Mouse (Mus musculus) urinary bladder, postnatal 14 days (tissue): ENCODE results near the gene Ciao2a.
A peak's percentile ranks its signal among the peaks of the same experiment; 100 is the strongest.

Experiments used
- DNase-seq: peaks from one replicate; pipeline ENCODE4 v3.0.0; 2021; ENCODE audit warnings: low spot score

Gene Ciao2a

GRCm38 (mm10) chr9:66126456-66127192 is at the start of gene Ciao2a, which contains the start of gene Snx1:
Gene Ciao2a, plus strand, starts transcription at chr9:66126611.
Gene Snx1, minus strand, starts transcription at chr9:66126587.
- peak; percentile 94 for DNase-seq

GRCm38 (mm10) chr9:66078072-66078471 is 48.3 kb upstream of the Ciao2a start:
- no peak for DNase-seq

- DNase-seq: no peak
Observed at GRCm38 (mm10) chr9:66078493-66078892, 47.9 kb upstream of the Ciao2a start.

- no peak for DNase-seq
Observed at GRCm38 (mm10) chr9:66080804-66081459, 45.5 kb upstream of the Ciao2a start.

- no peak for DNase-seq
Observed at GRCm38 (mm10) chr9:66081999-66082398, 44.4 kb upstream of the Ciao2a start.

GRCm38 (mm10) chr9:66084171-66084570 is 42.2 kb upstream of the Ciao2a start:
- no peak for DNase-seq

- DNase-seq: no peak
Observed at GRCm38 (mm10) chr9:66087062-66087461, 39.3 kb upstream of the Ciao2a start.

- DNase-seq: peak; percentile 40
Observed at GRCm38 (mm10) chr9:66088411-66088810, 38.0 kb upstream of the Ciao2a start.

GRCm38 (mm10) chr9:66090593-66091244 is 35.7 kb upstream of the Ciao2a start:
- DNase-seq: no peak

GRCm38 (mm10) chr9:66091327-66092231 is 34.8 kb upstream of the Ciao2a start:
- no peak for DNase-seq

GRCm38 (mm10) chr9:66092664-66093063 is 33.7 kb upstream of the Ciao2a start:
- DNase-seq: no peak

- DNase-seq: no peak
Observed at GRCm38 (mm10) chr9:66101577-66101976, 24.8 kb upstream of the Ciao2a start.

- DNase-seq: no peak
Observed at GRCm38 (mm10) chr9:66102668-66103067, 23.7 kb upstream of the Ciao2a start.

GRCm38 (mm10) chr9:66104601-66105000 is 21.8 kb upstream of the Ciao2a start:
- DNase-seq: no peak

GRCm38 (mm10) chr9:66105168-66105567 is 21.2 kb upstream of the Ciao2a start:
- no peak for DNase-seq

- DNase-seq: no peak
Observed at GRCm38 (mm10) chr9:66109574-66109973, 16.8 kb upstream of the Ciao2a start.

- DNase-seq: no peak
Observed at GRCm38 (mm10) chr9:66110126-66110525, 16.3 kb upstream of the Ciao2a start.

GRCm38 (mm10) chr9:66110611-66111379 is 15.6 kb upstream of the Ciao2a start:
- DNase-seq: no peak

GRCm38 (mm10) chr9:66114341-66114740 is 12.1 kb upstream of the Ciao2a start:
- no peak for DNase-seq

- peak; percentile 33 for DNase-seq
Observed at GRCm38 (mm10) chr9:66116890-66117289, 9.5 kb upstream of the Ciao2a start.

- no peak for DNase-seq
Observed at GRCm38 (mm10) chr9:66119498-66119897, 6.9 kb upstream of the Ciao2a start.
